Mouse (Mus musculus): Measurements from ENCODE around the gene Kdm5b.

Gene Kdm5b

DNA sequence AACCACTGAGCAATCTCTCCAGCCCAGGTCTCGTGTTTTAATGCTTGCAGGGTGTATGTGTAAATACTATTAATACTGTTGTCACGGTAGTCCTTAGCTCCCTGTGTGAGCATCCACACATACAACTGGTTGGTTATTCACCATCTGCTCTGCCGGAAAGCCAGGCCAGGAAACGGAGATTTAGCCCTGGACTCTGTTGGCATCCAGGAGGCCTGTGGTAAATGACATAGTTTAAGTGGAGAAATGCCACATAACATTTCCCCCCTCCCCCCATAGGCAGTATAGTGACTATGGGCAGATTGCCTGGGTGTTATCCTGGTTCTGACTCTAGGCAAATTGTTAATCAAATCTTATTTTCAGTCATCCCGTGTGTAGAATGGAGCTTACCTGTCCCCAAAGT lies 90.8 kb downstream of the Kdm5b start:
- peak; percentile 68 to 72 for DNase-seq

DNA sequence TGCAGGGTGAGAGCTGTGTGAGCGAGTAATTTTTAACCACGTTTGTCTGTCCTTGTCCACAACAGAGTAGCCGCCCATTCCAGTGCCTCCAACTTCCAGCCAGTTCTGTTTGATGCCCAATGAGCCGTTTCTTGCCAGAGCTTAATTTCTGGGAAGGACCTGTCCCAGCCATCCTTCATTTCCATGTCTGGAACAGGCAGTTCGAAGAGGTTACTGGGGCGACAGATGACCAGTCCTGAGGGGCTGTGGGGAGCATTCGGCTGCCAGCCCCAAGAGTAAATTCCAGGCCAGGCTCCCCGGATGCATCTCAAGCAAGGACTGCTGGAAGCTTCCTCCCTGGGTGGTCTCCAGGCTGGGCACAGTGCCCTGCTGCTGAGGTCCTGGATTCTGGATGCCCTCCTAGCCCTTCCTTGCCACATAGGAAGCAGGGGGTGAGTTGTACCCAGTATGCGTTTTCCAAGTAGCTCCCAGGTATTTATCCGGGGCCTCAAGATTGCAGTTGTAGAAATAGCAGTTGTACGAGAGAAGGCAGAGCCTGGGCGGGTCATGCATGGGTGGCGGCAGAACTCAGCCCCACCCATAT lies 91.4 kb downstream of the Kdm5b start:
- DNase-seq = peak; percentile 64 to 68

DNA sequence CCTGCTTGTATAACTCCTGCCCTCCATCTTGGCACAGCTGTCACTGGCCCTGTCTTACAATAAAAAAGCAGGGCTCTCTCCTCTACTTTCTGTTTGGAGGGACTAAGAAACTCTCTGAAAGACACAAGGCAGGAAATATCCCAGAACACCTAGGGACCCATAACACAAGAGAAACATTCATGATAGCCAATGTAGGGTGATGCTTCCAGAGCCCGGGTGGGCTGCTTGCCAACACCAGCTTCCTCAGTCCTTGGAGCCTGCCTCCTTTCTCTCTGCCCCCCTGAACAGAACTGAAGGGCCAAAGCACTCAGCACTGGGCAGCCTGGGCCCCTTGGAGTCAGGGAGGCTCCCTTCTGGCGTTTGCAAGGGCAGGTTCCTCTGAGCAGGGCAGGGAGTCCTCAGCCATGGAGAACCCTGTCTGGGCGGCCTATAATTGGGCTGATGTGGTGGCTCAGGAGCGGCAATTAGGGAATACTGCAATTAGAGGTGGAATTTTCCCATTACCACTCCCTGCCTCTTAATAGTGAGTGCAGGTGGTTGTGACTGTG lies 92.0 kb downstream of the Kdm5b start:
- peak; percentile 68 to 77 for DNase-seq

DNA sequence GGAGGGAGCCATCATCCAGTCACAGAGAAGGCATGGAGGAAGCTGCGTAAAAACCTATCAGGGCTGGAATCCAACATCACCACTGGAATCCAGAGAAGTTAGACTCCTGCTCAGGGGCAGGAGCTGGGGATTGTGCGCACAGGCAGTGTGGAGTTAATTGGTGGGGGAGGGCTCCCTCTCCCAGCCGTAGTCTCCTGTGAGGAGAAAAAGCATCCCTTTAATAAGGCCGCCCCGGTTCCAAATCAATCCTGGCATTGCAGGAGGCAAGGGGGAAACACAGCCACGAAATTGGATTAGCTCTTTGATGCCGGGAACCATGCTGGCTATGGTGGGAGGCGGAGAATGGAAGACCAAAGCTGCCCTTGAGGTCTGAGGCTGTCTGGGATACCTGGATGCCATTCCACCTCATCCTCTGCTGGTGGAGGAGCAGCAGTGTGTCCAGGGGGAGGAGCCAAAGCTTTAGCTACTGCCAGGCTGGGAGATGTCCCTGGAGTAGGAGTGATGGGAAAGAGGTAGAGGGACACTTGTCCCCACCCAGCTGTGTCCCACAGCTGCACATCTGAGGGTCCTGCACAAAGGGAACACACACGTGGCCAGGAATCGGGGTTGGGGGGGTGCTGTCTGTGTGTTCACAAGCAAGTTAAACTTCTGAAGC lies 93.8 kb downstream of the Kdm5b start:
- no peak for DNase-seq

DNA sequence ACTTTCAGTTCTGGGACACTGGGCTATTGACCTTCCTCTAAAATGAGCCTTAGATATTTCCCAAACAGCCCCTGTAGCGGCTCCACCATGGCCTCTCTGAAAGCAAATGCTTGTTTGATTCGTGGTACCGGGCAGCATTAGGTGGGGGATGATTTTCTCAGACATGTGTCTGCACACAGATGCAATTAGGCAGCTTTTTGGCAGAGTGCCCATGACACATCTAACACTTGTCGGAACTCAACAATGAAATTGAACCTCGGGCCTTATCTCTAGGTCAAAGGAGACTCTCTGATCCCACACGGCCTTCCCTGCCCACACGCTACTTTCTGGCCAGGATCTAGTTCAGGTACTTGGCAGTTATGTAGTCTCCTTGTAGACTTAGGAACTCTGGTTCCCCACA lies 98.9 kb downstream of the Kdm5b start:
- no peak for DNase-seq

DNA sequence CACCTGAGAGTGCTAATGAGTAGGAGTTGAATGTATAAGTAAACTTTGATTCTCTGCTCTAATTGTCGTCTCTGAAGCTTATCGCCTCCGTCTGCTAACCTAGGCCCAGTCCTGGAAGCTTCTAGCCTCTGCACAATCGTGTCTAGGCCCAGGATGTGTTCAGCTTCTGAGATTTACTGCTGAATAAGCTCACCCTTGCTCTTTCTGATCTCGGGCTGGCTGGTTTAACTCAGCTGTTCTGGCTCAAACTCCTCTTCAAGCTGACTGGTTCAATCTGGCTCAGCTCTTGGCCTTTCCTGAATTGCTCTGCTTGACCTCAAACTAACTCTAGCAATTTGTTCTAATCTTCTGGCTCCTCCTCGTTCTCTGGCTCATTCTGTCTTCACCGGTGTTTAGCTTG lies 100.2 kb downstream of the Kdm5b start:
- DNase-seq = no peak

DNA sequence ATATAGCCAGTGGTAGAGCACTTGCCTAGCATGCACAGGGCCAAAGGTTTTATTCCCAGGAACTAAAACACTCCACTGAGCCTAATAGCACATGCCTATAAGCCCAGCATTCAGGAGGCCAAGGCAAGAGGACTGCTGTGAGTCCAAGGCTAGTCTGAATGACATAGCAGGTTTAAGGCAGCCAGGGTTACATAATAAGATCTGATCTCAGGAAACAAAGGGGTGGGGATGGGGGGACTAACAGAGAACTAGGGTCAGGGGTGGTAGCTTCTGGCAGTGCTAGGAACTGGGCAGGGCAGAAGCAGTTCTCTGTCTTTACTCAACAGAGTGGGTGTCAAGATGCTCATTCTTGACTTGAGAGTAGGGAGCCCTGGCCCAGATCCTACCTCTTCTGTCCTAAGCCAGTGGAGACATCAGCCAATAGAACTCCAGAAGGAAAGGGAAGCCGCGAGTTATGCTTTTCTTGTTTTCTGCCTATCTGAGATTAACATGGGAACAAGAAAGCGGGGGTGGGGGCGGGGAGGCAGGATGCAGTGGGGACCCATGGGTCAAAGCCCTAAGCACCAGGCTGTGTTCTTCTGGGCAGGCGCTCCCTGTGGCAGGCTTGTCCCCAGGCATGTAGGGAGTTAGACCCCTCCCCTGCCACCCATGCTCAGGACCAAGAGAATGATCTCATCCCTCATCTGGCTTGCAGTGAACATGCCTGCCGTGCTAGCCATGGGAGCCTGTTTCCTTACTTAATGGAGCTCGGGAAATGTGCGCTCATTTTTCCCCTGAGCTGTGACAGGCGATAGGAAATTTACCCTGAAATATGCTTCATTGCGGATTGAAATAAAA lies 111.5 kb downstream of the Kdm5b start:
- DNase-seq = no peak

DNA sequence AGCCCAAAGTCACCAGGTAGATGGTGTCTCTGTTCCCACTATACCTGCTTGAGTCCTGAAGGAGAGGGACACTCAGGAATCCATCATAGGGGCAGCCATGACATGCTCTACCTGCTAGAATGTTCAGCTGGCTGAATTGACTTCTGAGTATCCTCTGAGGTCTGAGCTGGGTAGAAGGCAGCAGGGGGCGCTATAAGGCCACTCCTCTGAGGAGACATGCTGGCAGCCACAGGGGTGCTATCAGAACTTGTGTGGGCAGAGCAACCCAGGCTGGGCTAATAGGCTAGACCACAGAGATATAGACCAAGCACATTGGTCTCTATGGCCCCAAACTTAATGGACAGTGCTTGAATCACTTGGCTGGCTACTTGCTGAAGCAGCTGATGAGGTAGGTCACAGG lies 114.3 kb downstream of the Kdm5b start:
- peak; percentile 57 to 71 for DNase-seq

DNA sequence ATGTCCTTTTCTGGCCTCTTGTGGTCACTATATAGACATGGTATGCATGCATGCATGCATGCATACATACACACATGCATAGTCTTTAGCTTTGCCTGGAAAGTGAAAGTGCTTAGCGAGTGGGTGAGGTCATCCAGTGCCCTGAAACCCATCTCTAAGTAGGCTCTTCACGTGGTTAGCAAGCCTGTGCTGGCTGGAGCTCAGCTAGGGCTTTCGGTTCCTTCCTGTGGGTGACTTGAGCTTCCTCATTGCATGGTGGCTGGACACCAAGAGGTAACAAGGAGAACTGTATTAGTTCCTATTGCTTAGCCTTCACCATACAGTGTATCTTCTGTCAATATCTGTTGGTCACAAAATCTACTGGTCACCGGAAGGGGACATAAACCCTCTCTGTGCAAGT lies 119.5 kb downstream of the Kdm5b start:
- no peak for DNase-seq

DNA sequence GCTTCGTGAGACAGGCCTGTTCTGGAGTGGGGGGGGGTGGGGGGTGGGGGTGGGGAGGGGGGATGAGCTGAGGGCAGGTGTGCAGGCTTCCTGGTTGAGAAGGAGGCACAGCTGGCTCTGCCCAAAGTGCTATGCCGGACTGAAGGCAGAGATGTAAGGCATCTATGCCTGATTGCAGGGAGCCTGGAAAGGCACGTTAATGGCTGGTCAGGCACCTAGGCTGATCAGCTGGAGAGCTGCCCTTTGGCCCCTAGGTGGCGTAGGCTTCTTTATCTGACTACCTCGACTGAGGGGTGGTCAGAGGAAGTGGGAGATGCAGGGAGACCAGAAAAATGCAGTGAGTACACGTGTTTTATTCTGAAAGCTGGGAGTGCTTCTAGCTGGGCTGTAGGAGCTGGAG lies 120.6 kb downstream of the Kdm5b start:
- no peak for DNase-seq

DNA sequence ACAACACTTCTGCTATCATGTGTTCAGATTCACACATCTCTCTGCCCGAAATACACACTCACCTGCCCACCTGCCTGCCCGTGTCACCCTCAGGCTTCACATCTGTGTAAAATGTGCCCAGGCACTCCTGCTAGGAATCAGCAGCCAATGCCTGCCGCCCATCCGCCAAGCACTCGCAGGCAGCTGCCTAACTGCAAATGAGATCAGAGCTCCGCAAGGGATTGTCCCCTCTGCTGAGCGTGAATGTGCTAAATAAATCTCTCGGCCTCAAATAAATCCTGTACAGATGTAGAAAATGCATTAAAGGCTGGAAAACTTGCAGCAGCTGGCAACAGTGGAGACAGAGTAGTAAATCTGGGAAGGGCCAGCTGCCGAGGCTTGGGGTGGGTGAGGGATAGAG lies 122.5 kb downstream of the Kdm5b start:
- no peak for DNase-seq
